8 mouse cellular contexts compared by ENCODE assay signal in genomic region chr7:16990006-16990744, GRCm38 (mm10). TPM values are rescaled to one million over a fixed set of nuclear protein-coding genes. Genes with fewer than 3 reads are reported as not detected.
DNase-seq lines count a peak whose midpoint lies in the region; ATAC-seq lines count a peak whose summit lies in the region.

No protein-coding gene starts in this region.

- H3K4me2 ChIP-seq in heart, embryonic 16.5 days (ENCODE audit: low read depth, low read length): peak overlapping the region; percentile 6; the same call in 1 of the 2 replicates

- no peak for ATAC-seq in heart, embryonic 16.5 days (replicated peaks; ENCODE audit: extremely low read depth, insufficient read depth, low FRiP score)

- H3K4me3 ChIP-seq in heart, embryonic 16.5 days (ENCODE audit: low read length): no peak overlapping the region

- H3K27ac ChIP-seq in heart, embryonic 16.5 days (ENCODE audit: low read length): peak overlapping the region; percentile 72

- H3K9ac ChIP-seq in heart, embryonic 16.5 days (ENCODE audit: low read length): peak overlapping the region; percentile 28; the same call in 1 of the 2 replicates

- H3K27me3 ChIP-seq in heart, embryonic 16.5 days (ENCODE audit: control insufficient read depth, insufficient read depth, low read length): no peaks in the 10 kb centered on the region

- 32% methylated on average over 15 of the region's 15 CpGs for WGBS in heart, embryonic 16.5 days

- intact Hi-C loops in heart, postnatal 25 days (cut with DNase I): no loop called here

- DNase-seq in heart, adult 11 months: peak; percentile 92
- no peak for DNase-seq in heart, postnatal 25 days (ENCODE audit: low spot score)
- DNase-seq in MEL-GATA-1-ER (ENCODE audit: extremely low read depth, low read depth): peak; percentile 49
- DNase-seq in lung, postnatal 10 days: peak; percentile 49
- no peak for DNase-seq in right cerebral cortex, postnatal 25 days
- DNase-seq in layer of hippocampus, postnatal 25 days (ENCODE audit: extremely low spot score in 1 of 2, low spot score in 1 of 2): no peak
- DNase-seq in cerebellum, adult 9-11 months: no peak

- H3K4me1 ChIP-seq in heart, embryonic 16.5 days (ENCODE audit: control insufficient read depth, insufficient read depth, low read length): peaks cover 44% of the 10 kb centered on the region

- H3K9me3 ChIP-seq in heart, embryonic 16.5 days (replicated peaks; ENCODE audit: control insufficient read depth, low read length): no peaks in the 10 kb centered on the region

- no peaks in the 10 kb centered on the region for H3K36me3 ChIP-seq in heart, embryonic 16.5 days (ENCODE audit: control insufficient read depth, insufficient read depth)

RNA-seq across cellular contexts. Expression of gene Ccdc8, which starts 2.3 kb away (rescaled TPM):
- 1 to 10 TPM; 5.2 to 6.5 TPM for total RNA-seq in heart, postnatal 25 days (2021)
- polyA plus RNA-seq in heart, embryonic 16.5 days (2015; fragmentation: Nextera tagmentation; extraction: Ambion mirVana): 45.1 and 47.4 TPM in 2 replicates
- 1 to 10 TPM; 2.2 to 2.5 TPM for total RNA-seq in layer of hippocampus, postnatal 25 days (2021)

RNA-seq across cellular contexts. Expression of gene Gm42372, which starts 7.3 kb away (rescaled TPM):
- total RNA-seq in heart, postnatal 25 days (2021): not detected
- 0.07 and 0.09 TPM in 2 replicates for polyA plus RNA-seq in heart, embryonic 16.5 days (2015; fragmentation: Nextera tagmentation; extraction: Ambion mirVana)
- 10 to 100 TPM; 52.6 to 53.6 TPM for total RNA-seq in layer of hippocampus, postnatal 25 days (2021)

RNA-seq across cellular contexts. Expression of gene Pnmal1, which starts 30.7 kb away (rescaled TPM):
- not detected for total RNA-seq in heart, postnatal 25 days (2021)
- 0.09 TPM in 2 replicates for polyA plus RNA-seq in heart, embryonic 16.5 days (2015; fragmentation: Nextera tagmentation; extraction: Ambion mirVana)
- total RNA-seq in layer of hippocampus, postnatal 25 days (2021): 100 to 1,000 TPM; 104 to 117 TPM

RNA-seq across cellular contexts. Expression of gene Ppp5c, which starts 37.5 kb away (rescaled TPM):
- total RNA-seq in heart, postnatal 25 days (2021): 100 to 1,000 TPM in 1 of 2 experiments, 10 to 100 TPM in 1; 97.5 to 102 TPM
- 105 and 108 TPM in 2 replicates for polyA plus RNA-seq in heart, embryonic 16.5 days (2015; fragmentation: Nextera tagmentation; extraction: Ambion mirVana)
- total RNA-seq in layer of hippocampus, postnatal 25 days (2021): 100 to 1,000 TPM; 150 to 153 TPM

RNA-seq across cellular contexts. Expression of gene Pnmal2, which starts 45.7 kb away (rescaled TPM):
- 1 to 10 TPM; 3.7 to 4.1 TPM for total RNA-seq in heart, postnatal 25 days (2021)
- polyA plus RNA-seq in heart, embryonic 16.5 days (2015; fragmentation: Nextera tagmentation; extraction: Ambion mirVana): 5.6 and 6.0 TPM in 2 replicates
- total RNA-seq in layer of hippocampus, postnatal 25 days (2021): 100 to 1,000 TPM; 320 to 337 TPM

Comparison
In these comparisons a context has a peak if more than half of its experiments do, and no peak if none do; other contexts are left out.
1. DNase-seq: peak in heart, adult 11 months (single experiment), MEL-GATA-1-ER (single experiment) and lung, postnatal 10 days (single experiment); none in heart, postnatal 25 days (single experiment), right cerebral cortex, postnatal 25 days (single experiment), layer of hippocampus, postnatal 25 days (0 of 2) and cerebellum, adult 9-11 months (single experiment).
2. RNA of gene Gm42372, which starts 7.3 kb away (total RNA-seq): 52.6 to 53.6 TPM in layer of hippocampus, postnatal 25 days; not detected in heart, postnatal 25 days; every median in the first group is over 10 times any median in the second.
3. RNA of gene Pnmal1, which starts 30.7 kb away (total RNA-seq): 104 to 117 TPM in layer of hippocampus, postnatal 25 days; not detected in heart, postnatal 25 days; every median in the first group is over 100 times any median in the second.